Comparison of ENCODE assay signal across 9 mouse cellular contexts in the genomic region with DNA sequence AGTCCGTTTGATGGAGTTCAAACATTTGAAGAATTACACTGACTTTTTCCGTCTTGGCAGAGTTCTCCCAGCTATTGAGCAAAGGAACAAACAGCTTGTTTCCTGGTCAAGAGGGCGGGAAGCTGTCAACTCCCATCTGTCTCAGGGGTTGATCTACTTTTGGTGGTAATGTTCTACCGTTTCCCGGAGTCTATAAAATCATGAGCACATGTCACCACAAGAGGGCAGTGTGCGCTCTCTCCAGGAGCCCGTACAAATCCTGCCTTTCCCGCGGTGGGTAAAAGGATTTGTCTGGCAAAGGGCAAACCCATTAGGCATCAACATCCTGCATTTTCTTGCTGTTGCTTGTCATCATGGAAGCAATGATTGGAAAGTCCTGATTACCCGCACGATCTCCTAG.
DNase-seq lines count a peak whose midpoint lies in the region; ATAC-seq and TF ChIP-seq lines count a peak whose summit lies in the region.
"Had no signal": no experiment of that assay in that cellular context is flagged by ENCODE, and none has a peak within 500 bp of the region (broad histone marks: within the 10 kb centered on the region; RNA-seq: fewer than 3 reads in every experiment).

No protein-coding gene starts in this region.

- ATAC-seq in forebrain, embryonic 16.5 days = peak; percentile 64

- no peak overlapping the region for H3K27ac ChIP-seq in forebrain, embryonic 16.5 days (ENCODE audit: low read length)

- TF ChIP-seq CTCF in lung, adult 2 months (IDR thresholded peaks at IDR 0.05; ENCODE audit: insufficient read depth, low read length) = peak; percentile 75

- H3K4me3 ChIP-seq in forebrain, embryonic 16.5 days (replicated peaks; ENCODE audit: low read length) = no peak overlapping the region
- H3K4me3 ChIP-seq in lung, adult 2 months (replicated peaks; ENCODE audit: extremely low read depth, low read depth, low read length) = no peak overlapping the region
- H3K4me3 ChIP-seq: erythroblast, embryonic 14.5 days had no signal

- DNase-seq in MN1 (ENCODE audit: low spot score) = peak; percentile 89
- peak; percentile 26 for DNase-seq in cerebellum, adult 11 months
- DNase-seq in heart, postnatal 14 days = peak; percentile 82 to 87
- DNase-seq in layer of hippocampus, adult 11-12 months (ENCODE audit: low spot score) = peak; percentile 76
- peak; percentile 69 for DNase-seq in lung, adult 2 months
- DNase-seq in ovary, postnatal 36 days (ENCODE audit: low spot score) = peak; percentile 70
- DNase-seq in urinary bladder, adult 18-20 months (ENCODE audit: low spot score in 2 of 2) = peak; percentile 36 to 55

- WGBS in forebrain, embryonic 16.5 days = 8% methylated on average over 11 of the region's 11 CpGs
- WGBS in lung, adult 2 months = 4% methylated on average over 11 of the region's 11 CpGs

- H3K4me1 ChIP-seq in forebrain, embryonic 16.5 days (replicated peaks; ENCODE audit: control insufficient read depth, insufficient read depth, low read length) = peaks cover 5% of the 10 kb centered on the region; the same call in 1 of the 2 replicates
- H3K4me1 ChIP-seq in lung, adult 2 months (ENCODE audit: control insufficient read depth, insufficient read depth, low read length) = no peaks in the 10 kb centered on the region

- H3K9me3 ChIP-seq in forebrain, embryonic 16.5 days (ENCODE audit: control insufficient read depth, low read length) = peaks cover 3% of the 10 kb centered on the region; the same call in 1 of the 2 replicates

- no peak for TF ChIP-seq POLR2A in lung, adult 2 months (IDR thresholded peaks at IDR 0.05; ENCODE audit: borderline replicate concordance, extremely low read depth, low read depth, low read length)

- no peaks in the 10 kb centered on the region for H3K27me3 ChIP-seq in forebrain, embryonic 16.5 days (replicated peaks; ENCODE audit: control insufficient read depth, insufficient read depth, low read length)

- no peak overlapping the region for H3K9ac ChIP-seq in forebrain, embryonic 16.5 days (replicated peaks; ENCODE audit: low read depth, low read length)

- H3K36me3 ChIP-seq in forebrain, embryonic 16.5 days (ENCODE audit: control insufficient read depth, insufficient read depth) = no peaks in the 10 kb centered on the region

- H3K4me2 ChIP-seq in forebrain, embryonic 16.5 days (ENCODE audit: low read length) = no peak overlapping the region; the same call in 1 of the 2 replicates

- intact Hi-C loops in heart, postnatal 14 days (cut with DNase I) = loop anchor here (1.0 to 5.0 kb wide), 2 partner anchors 786 to 1040 kb away; no protein-coding TSS in a partner anchor

Comparison
In these comparisons a context has a peak if more than half of its experiments do, and no peak if none do; other contexts are left out.
1. DNase-seq: peak in every context shown above with its lines; median percentile 89 in MN1; 84 in heart, postnatal 14 days; 76 in layer of hippocampus, adult 11-12 months; 70 in ovary, postnatal 36 days; 69 in lung, adult 2 months; 46 in urinary bladder, adult 18-20 months; 26 in cerebellum, adult 11 months.